Mouse (Mus musculus): ENCODE results near the gene Masp1. TPM values are rescaled to one million over a fixed set of nuclear protein-coding genes. Genes with fewer than 3 reads are reported as not detected.

The Masp1 gene
- total and polyA plus RNA-seq, 3 experiments = 0.11 to 0.34 TPM; not detected in 1

DNA sequence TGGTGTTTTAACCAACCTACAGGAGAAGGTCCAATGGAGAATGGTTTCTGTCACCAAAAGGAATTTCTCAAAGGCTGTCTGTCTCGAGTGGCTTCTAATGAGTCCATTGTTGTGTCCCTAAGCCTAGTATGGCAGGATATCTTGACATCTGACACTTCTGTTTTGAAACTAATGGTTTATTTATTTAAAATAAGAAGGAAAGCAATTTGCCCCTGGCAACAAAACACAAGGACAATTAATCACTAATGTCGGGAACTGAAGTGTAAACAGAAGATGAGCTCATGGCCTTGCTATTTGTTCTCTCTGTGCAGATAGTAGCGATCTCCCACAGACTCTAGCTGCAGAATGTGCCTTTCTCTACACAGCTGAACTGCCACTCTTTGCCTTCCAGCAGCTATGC lies 23.2 kb downstream of the Masp1 start:
- H3K27ac ChIP-seq (ENCODE audit: insufficient read depth, low read depth) = no peak overlapping the region
- dilution Hi-C loops (cut with MboI; ENCODE audit: extremely low pct_ligation_motif_present, extremely low pct_unique_long_range_greater_than_20kb, low sequenced_read_pairs) (no loop called here), in situ Hi-C loops (cut with MboI; ENCODE audit: low pct_ligation_motif_present, low pct_unique_long_range_greater_than_20kb, low sequenced_read_pairs) (no loop called here)
- no peak for TF ChIP-seq MAFK (IDR thresholded peaks at IDR 0.05; ENCODE audit: insufficient replicate concordance, low read length)
- no peak for TF ChIP-seq NRF1 (IDR thresholded peaks at IDR 0.05; ENCODE audit: low read depth, low read length)
- no peak for TF ChIP-seq ETS1 (conservative IDR thresholded peaks at IDR 0.05; ENCODE audit: low read depth, low read length)
- TF ChIP-seq CHD2 (IDR thresholded peaks at IDR 0.05; ENCODE audit: low read length) = no peak
- no peak for TF ChIP-seq MYC (IDR thresholded peaks at IDR 0.05; ENCODE audit: low read depth, low read length)
- TF ChIP-seq GABPA (IDR thresholded peaks at IDR 0.05; ENCODE audit: insufficient replicate concordance, low read depth, low read length) = no peak
- no peak for TF ChIP-seq POLR2AphosphoS2 (IDR thresholded peaks at IDR 0.05; ENCODE audit: low read depth, low read length)
- TF ChIP-seq E2F4 (IDR thresholded peaks at IDR 0.05; ENCODE audit: insufficient replicate concordance, low read depth, low read length) = no peak
- no peak for TF ChIP-seq JUN (IDR thresholded peaks at IDR 0.05; ENCODE audit: insufficient read depth, low read depth, low read length)
- TF ChIP-seq PAX5 (IDR thresholded peaks at IDR 0.05; ENCODE audit: low read length) = no peak
- no peak for TF ChIP-seq USF2 (conservative IDR thresholded peaks at IDR 0.05; ENCODE audit: low read depth, low read length)
- no peak for TF ChIP-seq IRF4 (IDR thresholded peaks at IDR 0.05; ENCODE audit: low read depth, low read length)
- no peak for TF ChIP-seq CTCF (conservative IDR thresholded peaks at IDR 0.05 in 1 of 2, IDR thresholded peaks at IDR 0.05 in 1 of 2; ENCODE audit: low read depth in 2 of 2, low read length in 2 of 2)
- TF ChIP-seq MXI1 (IDR thresholded peaks at IDR 0.05; ENCODE audit: low read depth, low read length) = no peak
- TF ChIP-seq BHLHE40 (IDR thresholded peaks at IDR 0.05; ENCODE audit: low read depth, low read length) = no peak
- TF ChIP-seq ZNF384 (IDR thresholded peaks at IDR 0.05; ENCODE audit: low read depth, low read length) = no peak
- no peak for TF ChIP-seq ZC3H11A (IDR thresholded peaks at IDR 0.05; ENCODE audit: low read depth, low read length)
- no peak for TF ChIP-seq RCOR1 (conservative IDR thresholded peaks at IDR 0.05; ENCODE audit: low read depth, low read length)
- TF ChIP-seq USF1 (IDR thresholded peaks at IDR 0.05; ENCODE audit: low read depth, low read length) = no peak
- TF ChIP-seq HCFC1 (IDR thresholded peaks at IDR 0.05; ENCODE audit: low read depth, low read length) = no peak
- H3K27me3 ChIP-seq (replicated peaks) = peaks cover 3% of the 10 kb centered on the region
- H3K9me3 ChIP-seq (replicated peaks; ENCODE audit: low read length) = no peaks in the 10 kb centered on the region
- H3K36me3 ChIP-seq (replicated peaks in 1 of 2; ENCODE audit: control insufficient read depth in 1 of 2, insufficient read depth in 1 of 2, low read length in 1 of 2) = no peaks in the 10 kb centered on the region
- no peaks in the 10 kb centered on the region for H3K79me2 ChIP-seq (replicated peaks; ENCODE audit: control insufficient read depth, extremely low read depth, insufficient read depth, poor library complexity, severe bottlenecking)
- peaks cover 3 to 46% of the 10 kb centered on the region in 2 experiments for H3K4me1 ChIP-seq (ENCODE audit: control insufficient read depth in 1 of 2, insufficient read depth in 2 of 2)
- H3K4me2 ChIP-seq (ENCODE audit: insufficient read depth, low read depth, poor library complexity, severe bottlenecking) = no peak overlapping the region
- H3K9ac ChIP-seq (ENCODE audit: insufficient read depth, low read depth) = no peak overlapping the region
- DNase-seq (ENCODE audit: extremely low read depth) = no peak
- no peak overlapping the region for H3K4me3 ChIP-seq (replicated peaks in 1 of 3; ENCODE audit: low read depth in 2 of 3, low read length in 2 of 3, poor library complexity in 1 of 3)

DNA sequence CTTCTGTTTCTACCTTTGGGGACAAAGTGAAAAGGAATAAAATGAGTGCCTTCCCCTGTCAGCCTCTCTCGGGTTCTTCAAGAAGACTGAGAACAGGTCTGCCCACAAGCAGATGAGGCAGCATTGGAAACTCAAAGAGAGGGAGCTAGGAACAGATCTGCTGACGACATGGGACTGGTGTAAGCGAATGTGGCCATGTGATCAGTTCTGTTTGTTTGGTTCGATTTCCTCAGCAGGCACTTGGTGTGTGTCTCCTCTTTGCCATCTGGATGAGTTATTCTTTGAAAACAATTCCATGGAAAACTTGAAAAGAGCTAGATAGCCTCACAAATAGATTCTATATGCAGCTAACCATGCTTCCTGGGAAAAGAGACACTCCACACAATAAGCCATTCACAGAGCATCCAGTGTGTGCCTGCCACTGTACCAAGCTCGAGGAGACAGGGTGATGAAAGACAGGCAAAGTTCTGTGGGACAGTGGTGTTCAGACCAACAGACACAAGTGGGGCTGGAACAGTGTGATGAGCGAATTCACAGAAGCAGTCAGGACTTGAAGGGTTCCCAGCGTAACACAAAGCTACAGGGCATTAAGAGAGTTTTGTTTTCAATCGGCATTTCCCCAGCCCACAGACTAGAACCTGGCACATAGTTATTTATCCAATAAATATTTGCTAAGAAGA lies 24.2 kb downstream of the Masp1 start:
- H3K36me3 ChIP-seq (replicated peaks in 1 of 2; ENCODE audit: control insufficient read depth in 1 of 2, insufficient read depth in 1 of 2, low read length in 1 of 2) = no peaks in the 10 kb centered on the region
- H3K79me2 ChIP-seq (replicated peaks; ENCODE audit: control insufficient read depth, extremely low read depth, insufficient read depth, poor library complexity, severe bottlenecking) = no peaks in the 10 kb centered on the region
- H3K9me3 ChIP-seq (replicated peaks; ENCODE audit: low read length) = no peaks in the 10 kb centered on the region
- no peak for DNase-seq (ENCODE audit: extremely low read depth)
- H3K9ac ChIP-seq (ENCODE audit: insufficient read depth, low read depth) = no peak overlapping the region
- peaks cover 9 to 55% of the 10 kb centered on the region in 2 experiments for H3K4me1 ChIP-seq (ENCODE audit: control insufficient read depth in 1 of 2, insufficient read depth in 2 of 2)
- H3K4me3 ChIP-seq (replicated peaks in 1 of 3; ENCODE audit: low read depth in 2 of 3, low read length in 2 of 3, poor library complexity in 1 of 3) = no peak overlapping the region
- no peak for TF ChIP-seq TCF12 (IDR thresholded peaks at IDR 0.05; ENCODE audit: low read depth, low read length)
- no peak for TF ChIP-seq E2F4 (IDR thresholded peaks at IDR 0.05; ENCODE audit: insufficient replicate concordance, low read depth, low read length)
- peaks cover 3% of the 10 kb centered on the region for H3K27me3 ChIP-seq (replicated peaks)
- no peak overlapping the region for H3K27ac ChIP-seq (ENCODE audit: insufficient read depth, low read depth)
- in situ Hi-C loops (cut with MboI; ENCODE audit: low pct_ligation_motif_present, low pct_unique_long_range_greater_than_20kb, low sequenced_read_pairs) (no loop called here), dilution Hi-C loops (cut with MboI; ENCODE audit: extremely low pct_ligation_motif_present, extremely low pct_unique_long_range_greater_than_20kb, low sequenced_read_pairs) (no loop called here)
- H3K4me2 ChIP-seq (ENCODE audit: insufficient read depth, low read depth, poor library complexity, severe bottlenecking) = no peak overlapping the region
